Mouse (Mus musculus) A20 (cell line): ENCODE data around the gene Thada.

Source experiments
- DNase-seq: peaks from one replicate; pipeline ENCODE4 v3.0.0-alpha.2; 2011; ENCODE audit warnings: low read depth, low spot score

Thada gene

DNA sequence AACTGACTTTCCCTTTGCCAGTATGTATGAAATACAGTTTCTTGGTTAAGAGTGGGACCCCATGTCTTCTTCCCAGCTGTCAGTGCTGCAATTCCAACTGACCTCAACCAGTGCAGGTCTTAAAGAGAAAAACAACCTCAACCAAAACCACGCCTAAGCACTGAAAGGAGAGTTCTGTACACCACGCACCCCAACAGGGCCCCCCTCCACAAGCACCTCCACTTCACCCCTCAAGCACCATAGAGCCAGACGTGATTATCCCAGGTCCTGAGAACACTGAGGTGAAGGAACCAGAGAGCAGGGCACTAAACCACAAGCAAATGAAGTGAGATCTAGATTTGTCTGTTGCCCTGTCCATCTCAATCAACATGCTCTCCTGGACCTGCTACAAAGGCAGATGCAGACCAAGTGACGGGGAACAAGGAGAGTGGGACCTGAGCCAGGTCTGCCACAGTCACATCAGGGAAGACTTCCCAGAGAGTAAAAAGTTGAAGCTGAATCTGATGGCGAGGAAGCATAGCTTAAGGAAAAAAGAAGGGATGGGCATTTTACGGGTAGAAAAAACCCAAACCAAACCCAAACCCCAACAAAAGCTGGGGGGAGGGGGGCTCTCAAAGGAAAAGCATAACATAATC lies 93.5 kb downstream of the Thada start:
- DNase-seq = no peak

- no peak for DNase-seq
Observed at GRCm38 (mm10) chr17:84370385-84370784, 95.6 kb downstream of the Thada start.

DNA sequence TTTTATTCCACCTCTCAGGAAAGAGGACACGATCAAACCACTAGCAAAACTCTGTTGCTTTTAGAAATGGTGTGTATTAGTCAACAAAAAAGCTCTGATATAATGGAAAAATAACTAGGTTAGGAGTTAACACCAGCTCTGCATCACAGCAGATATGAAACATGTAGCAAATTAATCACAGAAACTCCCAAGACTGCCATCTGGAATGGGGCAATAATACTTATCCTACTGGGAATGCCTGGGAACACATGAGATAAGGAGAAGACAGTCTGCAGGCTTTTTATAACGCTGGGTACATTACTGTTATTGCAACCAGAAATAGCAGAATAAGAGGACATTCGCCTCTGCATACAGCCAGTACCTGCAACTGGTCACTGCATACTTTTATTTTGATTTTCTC lies 96.2 kb downstream of the Thada start:
- DNase-seq = no peak

GRCm38 (mm10) chr17:84368213-84369014 lies 97.6 kb downstream of the Thada start:
- no peak for DNase-seq

GRCm38 (mm10) chr17:84367663-84368062 lies 98.3 kb downstream of the Thada start:
- no peak for DNase-seq

DNA sequence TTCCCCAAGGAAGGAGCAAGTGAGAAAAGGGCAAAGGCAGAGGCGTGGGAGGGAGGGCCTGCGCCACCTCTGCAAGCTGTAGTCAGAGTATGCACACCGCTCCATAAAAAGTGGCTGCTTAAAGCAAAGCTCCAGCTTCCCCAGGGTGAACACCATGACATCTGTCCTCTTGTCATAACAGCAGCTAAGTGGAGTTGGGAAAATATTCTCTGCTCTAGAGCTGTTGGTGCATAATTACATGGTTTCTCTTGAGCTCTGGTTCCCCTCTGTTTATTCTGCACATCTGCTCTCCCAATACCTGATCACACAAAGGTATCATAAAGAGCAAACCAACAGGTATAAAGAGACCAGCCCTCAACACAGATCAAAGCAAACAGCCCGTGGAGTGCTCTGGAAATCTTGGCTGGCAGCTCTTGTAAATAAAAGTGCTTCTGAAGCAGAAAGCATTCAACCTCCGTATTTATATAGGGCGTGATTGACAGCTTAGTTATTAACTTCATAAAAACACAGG lies 100.2 kb downstream of the Thada start:
- DNase-seq = no peak

GRCm38 (mm10) chr17:84365006-84365716 lies 100.8 kb downstream of the Thada start:
- DNase-seq = no peak

- DNase-seq = no peak
Observed at GRCm38 (mm10) chr17:84363444-84363843, 102.6 kb downstream of the Thada start.

DNA sequence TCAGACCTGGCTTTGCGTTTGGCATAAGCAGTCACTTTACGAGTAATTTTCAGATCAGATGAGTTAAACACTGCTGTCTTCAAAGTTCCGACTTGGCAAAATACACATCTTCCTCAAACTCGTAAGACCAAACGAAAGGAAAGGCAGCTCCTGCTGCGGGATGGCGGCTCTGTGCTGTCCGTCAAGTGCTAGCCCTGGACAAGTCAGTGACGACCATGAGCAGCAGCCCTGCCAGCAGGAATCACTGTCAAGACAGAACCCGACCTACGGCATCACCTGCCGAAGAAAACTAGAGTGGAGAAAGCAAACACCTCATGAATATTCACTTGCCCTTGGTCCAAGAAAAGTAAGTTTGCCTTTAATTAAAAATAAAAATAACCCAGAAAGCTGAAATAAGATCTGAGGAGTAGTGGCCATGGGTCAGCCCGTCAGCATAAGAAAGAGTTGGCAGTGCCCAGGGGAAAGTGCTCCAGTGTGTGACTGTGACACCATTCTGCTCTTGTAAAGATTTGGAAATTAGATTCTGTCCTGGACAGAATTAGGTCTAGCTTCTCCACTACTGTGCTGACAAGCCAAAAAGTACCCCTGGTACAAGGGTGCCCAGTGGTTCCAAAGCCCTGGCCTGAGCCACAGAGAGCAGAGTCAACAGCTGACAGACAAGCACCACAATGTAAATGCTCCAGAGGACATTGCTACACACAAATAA lies 103.3 kb downstream of the Thada start:
- DNase-seq = no peak

- DNase-seq = peak; percentile 22
Observed at GRCm38 (mm10) chr17:84361006-84361405, 105.0 kb downstream of the Thada start.

- no peak for DNase-seq
Observed at GRCm38 (mm10) chr17:84359810-84360209, 106.2 kb downstream of the Thada start.

- DNase-seq = no peak
Observed at GRCm38 (mm10) chr17:84358951-84359644, 106.9 kb downstream of the Thada start.

DNA sequence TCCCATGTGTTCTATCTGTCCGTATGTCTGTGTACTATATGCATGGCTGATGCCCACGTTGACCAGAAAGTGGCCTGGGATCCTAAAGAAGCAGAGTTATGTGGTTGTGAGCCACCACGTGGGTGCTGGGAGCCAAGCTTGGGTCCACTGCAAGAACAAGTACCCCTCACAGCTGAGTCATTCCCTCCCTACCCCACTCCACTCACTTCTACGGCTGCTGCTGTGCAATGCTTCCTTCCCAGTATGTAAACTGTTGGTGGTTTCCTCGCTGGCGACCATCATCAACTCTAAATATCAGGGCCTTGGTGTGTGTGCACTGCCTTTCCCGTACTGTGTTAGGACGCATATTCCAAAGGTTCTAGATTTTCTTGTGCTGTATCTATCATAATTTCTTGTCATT lies 108.2 kb downstream of the Thada start:
- no peak for DNase-seq

DNA sequence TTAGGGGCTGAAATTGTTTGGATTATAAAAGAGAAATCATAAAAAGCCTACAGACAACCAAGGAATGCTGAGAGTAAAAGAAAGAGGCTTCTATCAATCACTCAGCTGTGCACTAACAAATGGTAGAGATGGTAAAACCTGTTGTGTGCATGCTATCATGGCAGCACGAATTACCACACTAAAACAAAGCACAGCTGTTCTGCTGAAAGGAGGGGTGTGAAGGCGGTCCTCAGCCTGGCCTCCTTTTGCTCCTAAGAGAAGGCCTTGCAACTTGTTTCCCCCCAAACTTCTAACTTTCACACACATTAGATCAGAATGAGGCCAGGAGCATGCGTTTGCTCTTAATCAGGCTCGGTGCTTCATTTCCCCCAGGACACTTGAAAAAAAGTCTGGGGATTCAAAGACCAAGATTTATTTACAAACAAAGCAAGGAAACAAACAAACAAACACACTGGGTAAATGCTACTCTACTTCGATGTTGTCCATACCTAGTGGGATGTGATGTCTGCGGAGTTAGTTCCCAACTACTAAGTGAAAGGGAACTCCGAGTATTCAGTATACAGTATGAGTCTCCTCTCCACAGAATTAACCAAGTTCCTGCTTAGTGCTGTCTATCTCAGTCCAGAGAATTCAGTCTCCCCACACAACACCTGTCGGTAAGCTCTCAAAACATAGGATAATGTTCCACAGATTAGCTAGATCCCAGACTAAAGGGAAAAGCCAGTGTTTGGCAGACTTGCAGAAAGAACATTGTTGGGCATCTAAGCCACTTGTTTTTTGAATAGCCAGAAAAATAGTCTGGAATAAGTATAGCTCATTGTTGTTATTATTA lies 109.7 kb downstream of the Thada start:
- no peak for DNase-seq

DNA sequence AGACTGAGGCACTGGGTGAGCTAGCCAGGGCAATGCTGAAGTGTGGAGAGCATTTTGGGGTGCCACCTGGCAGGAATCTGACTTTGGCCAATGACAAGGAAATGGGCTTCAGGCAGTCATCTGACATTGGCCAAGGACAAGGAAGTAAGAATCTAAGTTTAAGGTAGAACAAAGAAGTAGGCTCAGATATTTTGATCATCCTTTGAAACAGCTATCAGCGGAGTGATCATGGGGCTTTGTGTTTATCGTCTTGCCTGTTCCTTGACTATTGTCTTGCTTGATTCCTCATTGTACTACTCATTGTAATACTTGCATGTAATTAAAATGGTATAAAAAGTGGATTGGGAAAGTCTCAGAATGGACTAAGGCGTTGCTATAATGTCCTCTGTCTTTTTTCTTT lies 111.0 kb downstream of the Thada start:
- no peak for DNase-seq

DNA sequence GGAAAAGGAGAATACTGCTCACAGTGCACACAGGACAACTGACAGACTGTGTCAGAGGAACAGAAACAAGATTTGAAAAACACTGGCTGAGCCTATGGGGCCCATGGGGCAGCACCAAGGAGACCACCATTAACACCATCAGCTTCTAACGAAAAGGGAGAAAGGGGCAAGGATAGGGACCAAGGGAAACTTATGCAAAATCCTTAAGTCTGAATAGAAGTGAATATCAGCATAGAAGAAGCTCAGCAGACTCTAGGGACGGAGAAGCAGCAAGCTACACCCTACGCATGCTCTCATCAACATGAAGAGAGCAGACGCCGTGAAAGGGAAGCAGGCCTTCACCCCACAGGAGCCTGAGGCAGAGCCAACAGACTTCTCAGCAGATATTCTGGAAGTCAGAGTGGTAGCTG lies 112.1 kb downstream of the Thada start:
- DNase-seq = peak; percentile 13

DNA sequence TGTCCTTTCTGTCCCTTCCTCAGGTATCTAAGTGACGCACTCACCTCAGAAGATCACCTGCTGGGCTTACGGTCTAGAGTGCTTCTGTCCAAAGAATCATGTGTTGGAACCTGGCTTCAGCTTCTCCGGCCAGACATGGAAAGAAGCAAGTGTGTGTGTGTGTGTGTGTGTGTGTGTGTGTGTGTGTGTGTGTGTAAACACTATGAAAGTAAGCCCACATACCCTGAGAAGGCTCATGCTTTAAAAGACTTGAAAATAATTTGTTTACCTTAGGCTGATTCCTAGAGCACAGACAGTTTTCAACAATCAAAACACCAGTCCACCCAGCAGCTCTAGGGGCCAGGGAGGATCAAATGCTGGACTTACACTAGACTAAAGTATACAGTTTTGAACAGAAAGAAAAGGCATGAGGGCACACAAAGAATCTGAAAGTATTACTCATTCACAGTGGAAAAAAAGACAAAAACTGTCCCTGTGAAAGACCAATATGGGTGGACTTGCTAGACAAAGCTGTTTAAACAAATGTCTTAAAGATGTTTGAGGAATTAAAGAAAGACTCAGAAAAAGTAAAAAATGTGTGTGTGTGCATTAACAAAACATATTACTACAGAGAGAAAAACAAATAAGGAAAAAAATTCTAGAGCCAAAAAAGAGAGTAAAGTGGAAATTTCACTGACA lies 112.6 kb downstream of the Thada start:
- no peak for DNase-seq

- DNase-seq = no peak
Observed at GRCm38 (mm10) chr17:84352790-84353154, 113.2 kb downstream of the Thada start.

DNA sequence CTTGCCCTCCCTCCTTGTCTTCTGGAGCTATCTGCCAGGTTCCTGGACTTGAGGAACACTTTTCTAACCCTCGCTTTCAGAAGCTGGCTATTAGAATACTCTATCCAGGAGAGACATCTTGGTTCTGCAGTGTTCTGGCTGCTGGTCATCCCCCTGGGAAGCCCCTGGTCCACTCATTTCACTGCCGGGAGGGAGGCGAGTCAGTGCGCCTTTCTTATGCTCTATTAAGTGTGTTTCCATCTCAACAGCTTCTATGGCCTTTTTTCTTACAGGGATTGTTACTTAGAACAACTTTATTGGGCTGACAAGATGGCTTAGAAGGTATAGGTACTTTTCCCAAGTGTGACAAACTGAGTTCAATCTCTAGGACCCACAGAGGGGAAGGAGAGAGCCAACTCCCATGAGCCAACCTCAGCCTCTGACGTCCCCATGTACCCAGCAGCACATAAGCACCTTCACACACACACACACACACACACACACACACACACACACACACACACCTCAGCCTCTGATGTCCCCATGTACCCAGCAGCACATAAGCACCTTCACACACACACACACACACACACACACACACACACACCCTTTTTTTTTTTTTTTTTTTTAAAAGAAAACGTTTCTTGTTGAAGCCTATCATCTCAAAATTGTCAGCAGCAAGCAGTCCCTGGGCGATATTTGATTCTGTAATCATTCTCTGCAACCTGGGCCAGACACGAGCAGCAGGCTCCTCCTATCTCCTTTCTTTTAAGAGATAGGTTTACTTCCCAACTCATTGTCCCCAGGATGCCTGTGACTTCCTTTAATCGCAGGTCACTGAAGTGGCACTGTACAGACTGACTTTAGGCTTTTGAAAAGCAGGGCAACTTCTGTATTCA lies 113.9 kb downstream of the Thada start:
- DNase-seq = no peak
